Mouse (Mus musculus): Measurements from ENCODE around the gene Cdkn3.

- no peak for TF ChIP-seq POLR2A (IDR thresholded peaks at IDR 0.05; ENCODE audit: insufficient read depth, low read depth, low read length)
- no peak for TF ChIP-seq CTCF (IDR thresholded peaks at IDR 0.05; ENCODE audit: insufficient read depth, low read depth, low read length)
Measured at GRCm38 (mm10) chr14:46807927-46808326, 47.6 kb downstream of the Cdkn3 start.

Measured in olfactory bulb, adult 2 months (tissue).